Mouse (Mus musculus) right cerebral cortex, postnatal 36 days (tissue): ENCODE measurements at regions not wholly inside any gene's neighbourhood (a gene's known extent, or its start where the extent isn't known, plus 50 kb on each side); places are given as distances from the start of the nearest gene placed in this dataset.

Source experiments
- DNase-seq, 2 experiments: peaks; one replicate each; pipeline ENCODE4 v3.0.0; 2022; ENCODE audit warnings: low spot score in 2 of 2, mixed read lengths in 1 of 2

- DNase-seq: no peak
Observed at GRCm38 (mm10) chr5:52092273-52092672, 98.0 kb downstream of the Dhx15 start.

- no peak for DNase-seq
Observed at GRCm38 (mm10) chr5:52088131-52088530, 102.2 kb downstream of the Dhx15 start.

- DNase-seq: no peak
Observed at GRCm38 (mm10) chr5:52086766-52087429, 103.4 kb downstream of the Dhx15 start.

GRCm38 (mm10) chr5:52080268-52080667 lies 110.0 kb downstream of the Dhx15 start:
- no peak for DNase-seq

GRCm38 (mm10) chr5:52077696-52078095 lies 112.6 kb downstream of the Dhx15 start:
- no peak for DNase-seq

- DNase-seq: no peak
Observed at GRCm38 (mm10) chr5:52075096-52075495, 115.2 kb downstream of the Dhx15 start.

GRCm38 (mm10) chr5:52064804-52065451 lies 125.4 kb downstream of the Dhx15 start:
- peak; percentile 71 to 74 for DNase-seq

GRCm38 (mm10) chr5:52062214-52062613 lies 128.1 kb downstream of the Dhx15 start:
- DNase-seq: no peak

- DNase-seq: no peak
Observed at GRCm38 (mm10) chr5:52061226-52061625, 129.1 kb downstream of the Dhx15 start.

- no peak for DNase-seq
Observed at GRCm38 (mm10) chr5:52057261-52057660, 133.1 kb downstream of the Dhx15 start.

GRCm38 (mm10) chr5:52052072-52052465 lies 138.2 kb downstream of the Dhx15 start:
- no peak for DNase-seq

GRCm38 (mm10) chr5:52051383-52052071 lies 138.8 kb downstream of the Dhx15 start:
- peak; percentile 48 to 50 for DNase-seq

GRCm38 (mm10) chr5:52048790-52049189 lies 141.5 kb downstream of the Dhx15 start:
- no peak for DNase-seq

- no peak for DNase-seq
Observed at GRCm38 (mm10) chr5:52046704-52047103, 143.6 kb downstream of the Dhx15 start.

GRCm38 (mm10) chr5:52044101-52044500 lies 146.2 kb downstream of the Dhx15 start:
- no peak for DNase-seq

- no peak for DNase-seq
Observed at GRCm38 (mm10) chr5:52041447-52041846, 148.9 kb downstream of the Dhx15 start.

GRCm38 (mm10) chr5:52040427-52041312 lies 149.6 kb downstream of the Dhx15 start:
- DNase-seq: peak; percentile 67 to 80

GRCm38 (mm10) chr5:52035339-52035738 lies 155.0 kb downstream of the Dhx15 start:
- DNase-seq: no peak

GRCm38 (mm10) chr5:52027478-52027877 lies 162.8 kb downstream of the Dhx15 start:
- no peak for DNase-seq

- no peak for DNase-seq
Observed at GRCm38 (mm10) chr5:52026148-52026547, 164.2 kb downstream of the Dhx15 start.

- peak; percentile 78 to 84 for DNase-seq
Observed at GRCm38 (mm10) chr5:52023212-52023611, 167.1 kb downstream of the Dhx15 start.

- no peak for DNase-seq
Observed at GRCm38 (mm10) chr5:52016992-52017391, 173.3 kb downstream of the Dhx15 start.
